Mouse (Mus musculus) stomach, embryonic 14.5 days (tissue): Measurements from ENCODE around the gene Ppa1. TPM values are rescaled to one million over a fixed set of nuclear protein-coding genes. Genes with fewer than 3 reads are reported as not detected.
A peak's percentile ranks its signal among the peaks of the same experiment; 100 is the strongest.

ENCODE experiments used
- ATAC-seq: fragments of 200-750 bp; cut with Nextera tagmentation; 2 replicates; pipeline ENCODE4 v1.8.0; 2017; ENCODE audit warnings: low read depth, moderate TSS enrichment; ENCODE audit not compliant: insufficient number of reproducible peaks, insufficient read depth, low FRiP score
- H3K27ac ChIP-seq: fragments of 300-500 bp; sonication (generic); 2 replicates; pipeline ENCODE4 v1.5.1; 2014; ENCODE audit warnings: mild to moderate bottlenecking, low read length, moderate library complexity, mixed read lengths
- H3K27me3 ChIP-seq: fragments of 300-500 bp; sonication (generic); 2 replicates; pipeline ENCODE4 v1.6.1; 2014; ENCODE audit warnings: low read length, control low read depth, mixed read lengths; ENCODE audit not compliant: control insufficient read depth, insufficient read depth
- H3K36me3 ChIP-seq: fragments of 300-500 bp; sonication (generic); 2 replicates; pipeline ENCODE4 v1.6.1; 2014; ENCODE audit warnings: mild to moderate bottlenecking, control low read depth, low read length, moderate library complexity, mixed read lengths; ENCODE audit not compliant: control insufficient read depth, insufficient read depth
- H3K4me1 ChIP-seq: fragments of 300-500 bp; sonication (generic); 2 replicates; pipeline ENCODE4 v1.6.1; 2014; ENCODE audit warnings: low read length, control low read depth, mixed read lengths; ENCODE audit not compliant: control insufficient read depth, insufficient read depth
- H3K4me2 ChIP-seq: fragments of 300-500 bp; sonication (generic); replicated peaks from 2 replicates; pipeline ENCODE4 v1.6.1; 2014; ENCODE audit warnings: low read depth, low read length, control low read depth
- H3K4me3 ChIP-seq: fragments of 300-500 bp; sonication (generic); 2 replicates; pipeline ENCODE4 v1.5.1; 2014; ENCODE audit warnings: low read depth, low read length, control low read depth
- H3K9ac ChIP-seq: fragments of 300-500 bp; sonication (generic); replicated peaks from 2 replicates; pipeline ENCODE4 v1.6.1; 2014; ENCODE audit warnings: low read depth, mild to moderate bottlenecking, control low read depth, low read length, moderate library complexity, mixed read lengths
- H3K9me3 ChIP-seq: fragments of 300-500 bp; sonication (generic); 2 replicates; pipeline ENCODE4 v1.6.1; 2016; ENCODE audit warnings: low read depth, low read length, control low read depth; ENCODE audit not compliant: control insufficient read depth
- WGBS: fragments of 180-500 bp; shearing (Covaris S2); extraction: QIAGEN DNeasy Blood & Tissue Kit; methylation state at CpG from one replicate; pipeline ENCODE4 v1.1.7; 2014; 5-methylcytosine and 5-hydroxymethylcytosine counted together
- polyA plus RNA-seq: library from polyadenylated mRNA; unstranded; fragments of >200 nt; fragmentation: Nextera tagmentation; extraction: Ambion mirVana; gene quantifications from 2 replicates; pipeline ENCODE4 v1.2.1, GENCODE M21; 2014

Ppa1 gene
- polyA plus RNA-seq, 1 experiment from 2014 or later = 145 TPM

GRCm38 (mm10) chr10:61669289-61669688, 20.9 kb downstream of the Ppa1 start:
- H3K9me3 ChIP-seq = no peaks in the 10 kb centered on the region
- no peak overlapping the region for H3K4me2 ChIP-seq
- WGBS = 85% methylated on average over 7 of the region's 7 CpGs
- H3K4me1 ChIP-seq = no peaks in the 10 kb centered on the region
- peaks cover 57% of the 10 kb centered on the region for H3K36me3 ChIP-seq
- no peak overlapping the region for H3K9ac ChIP-seq
- H3K27me3 ChIP-seq = no peaks in the 10 kb centered on the region
- ATAC-seq = no peak
- H3K27ac ChIP-seq = no peak overlapping the region
- H3K4me3 ChIP-seq = no peak overlapping the region

- Histone ChIP-seq H3K4me3 (no peak overlapping the region), H3K9me3 (no peaks in the 10 kb centered on the region), H3K27me3 (no peaks in the 10 kb centered on the region), H3K9ac (no peak overlapping the region), H3K4me2 (no peak overlapping the region), H3K27ac (no peak overlapping the region), H3K36me3 (peaks cover 54% of the 10 kb centered on the region), H3K4me1 (no peaks in the 10 kb centered on the region)
- 0 out of 2 replicates have a peak, but pooled peaks have one; percentile 28 for ATAC-seq
These were observed 21.5 kb downstream of the Ppa1 start for GRCm38 (mm10) chr10:61669896-61670295.

- H3K4me3 ChIP-seq = no peak overlapping the region
- no peak overlapping the region for H3K27ac ChIP-seq
- no peaks in the 10 kb centered on the region for H3K9me3 ChIP-seq
- no peak for ATAC-seq
- H3K4me2 ChIP-seq = no peak overlapping the region
- peaks cover 56% of the 10 kb centered on the region for H3K36me3 ChIP-seq
- H3K9ac ChIP-seq = no peak overlapping the region
- WGBS = 93% methylated on average over 3 of the region's 3 CpGs
- no peaks in the 10 kb centered on the region for H3K4me1 ChIP-seq
- no peaks in the 10 kb centered on the region for H3K27me3 ChIP-seq
These were observed 22.4 kb downstream of the Ppa1 start for GRCm38 (mm10) chr10:61670758-61671157.

- Histone ChIP-seq H3K9me3 (no peaks in the 10 kb centered on the region), H3K4me1 (no peaks in the 10 kb centered on the region), H3K4me2 (no peak overlapping the region), H3K27ac (no peak overlapping the region), H3K4me3 (no peak overlapping the region), H3K9ac (no peak overlapping the region), H3K27me3 (no peaks in the 10 kb centered on the region), H3K36me3 (peaks cover 24% of the 10 kb centered on the region)
- WGBS = 78% methylated on average over 3 of the region's 3 CpGs
- no peak for ATAC-seq
These were observed 27.6 kb downstream of the Ppa1 start for GRCm38 (mm10) chr10:61675935-61676334.

- WGBS = 34% methylated on average over 9 of the region's 9 CpGs
- 0 out of 2 replicates have a peak, but pooled peaks have one; percentile 2 for ATAC-seq
These were observed 31.2 kb downstream of the Ppa1 start for GRCm38 (mm10) chr10:61679545-61679944.

GRCm38 (mm10) chr10:61680015-61680913, 31.9 kb downstream of the Ppa1 start, which contains the start of gene Sar1a:
Gene Sar1a, plus strand, starts transcription at chr10:61680299.
- under 1% methylated on average over 77 of the region's 84 CpGs for WGBS
- no peaks in the 10 kb centered on the region for H3K9me3 ChIP-seq

More at GRCm38 (mm10) chr10:61679545-61679944, 31.2 kb downstream of the Ppa1 start:
- Histone ChIP-seq H3K36me3 (peaks cover 13% of the 10 kb centered on the region; the same call in 1 of the 2 replicates), H3K4me1 (peaks cover 5% of the 10 kb centered on the region), H3K4me3 (peak overlapping the region; percentile 75), H3K9ac (peak overlapping the region; percentile 59), H3K27ac (peak overlapping the region; percentile 68), H3K9me3 (no peaks in the 10 kb centered on the region), H3K4me2 (peak overlapping the region; percentile 67), H3K27me3 (no peaks in the 10 kb centered on the region)

GRCm38 (mm10) chr10:61689405-61689804, 41.1 kb downstream of the Ppa1 start:
- Histone ChIP-seq H3K9ac (no peak overlapping the region), H3K4me2 (no peak overlapping the region), H3K27me3 (no peaks in the 10 kb centered on the region), H3K36me3 (peaks cover 77% of the 10 kb centered on the region), H3K9me3 (no peaks in the 10 kb centered on the region), H3K4me1 (no peaks in the 10 kb centered on the region), H3K27ac (no peak overlapping the region), H3K4me3 (no peak overlapping the region)
- no peak for ATAC-seq
- WGBS = 85% methylated on average over 8 of the region's 8 CpGs

More at GRCm38 (mm10) chr10:61680015-61680913, 31.9 kb downstream of the Ppa1 start, which contains the start of gene Sar1a:
- peak within 1 kb of the TSS; percentile 73 for H3K9ac ChIP-seq
- peak within 1 kb of the TSS; percentile 75 for H3K4me3 ChIP-seq
- peak; percentile 100 for ATAC-seq
- peaks cover 5% of the 10 kb centered on the region for H3K4me1 ChIP-seq
- H3K27ac ChIP-seq = peak within 1 kb of the TSS; percentile 68
- H3K4me2 ChIP-seq = peak within 1 kb of the TSS; percentile 67
- peaks cover 14% of the 10 kb centered on the region; the same call in 1 of the 2 replicates for H3K36me3 ChIP-seq
- no peaks in the 10 kb centered on the region for H3K27me3 ChIP-seq

GRCm38 (mm10) chr10:61693563-61693962, 45.2 kb downstream of the Ppa1 start:
- H3K4me2 ChIP-seq = no peak overlapping the region
- no peak overlapping the region for H3K9ac ChIP-seq
- H3K9me3 ChIP-seq = no peaks in the 10 kb centered on the region
- H3K4me3 ChIP-seq = no peak overlapping the region
- peaks cover 43% of the 10 kb centered on the region for H3K36me3 ChIP-seq
- no peak overlapping the region for H3K27ac ChIP-seq
- H3K4me1 ChIP-seq = peaks cover 14% of the 10 kb centered on the region
- 70% methylated on average over 4 of the region's 4 CpGs for WGBS
- no peaks in the 10 kb centered on the region for H3K27me3 ChIP-seq
- no peak for ATAC-seq
